Mouse (Mus musculus) liver, embryonic 14.5 days (tissue): Measurements from ENCODE around the gene Fam234b. TPM values are rescaled to one million over a fixed set of nuclear protein-coding genes. Genes with fewer than 3 reads are reported as not detected.

ENCODE experiments used
- ATAC-seq: fragments of 200-750 bp; cut with Nextera tagmentation; 2 replicates; pipeline ENCODE4 v1.8.0; 2017; ENCODE audit warnings: moderate number of reproducible peaks, mild to moderate bottlenecking, moderate library complexity; ENCODE audit not compliant: insufficient read depth
- DNase-seq, 3 experiments: peaks; one replicate each; pipeline ENCODE4 v3.0.0-alpha.2; 2012 to 2013; ENCODE audit warnings: low read depth in 3 of 3, low spot score in 3 of 3
- H3K27ac ChIP-seq: fragments of 300-500 bp; sonication (generic); 2 replicates; pipeline ENCODE4 v1.5.1; 2014; ENCODE audit warnings: moderate library complexity, mild to moderate bottlenecking, control low read depth, inconsistent platforms
- H3K27me3 ChIP-seq: fragments of 300-500 bp; sonication (generic); 2 replicates; pipeline ENCODE4 v1.6.1; 2014; ENCODE audit warnings: mild to moderate bottlenecking, low read length, moderate library complexity; ENCODE audit not compliant: control insufficient read depth, insufficient read depth
- H3K36me3 ChIP-seq: fragments of 300-500 bp; sonication (generic); replicated peaks from 2 replicates; pipeline ENCODE4 v1.6.1; 2014; ENCODE audit warnings: low read depth; ENCODE audit not compliant: control insufficient read depth, insufficient read depth
- H3K4me1 ChIP-seq, 2 experiments: fragments of 200-500 bp in 1 of 2; fragments of 300-500 bp in 1 of 2; sonication (generic) in 1 of 2; replicated peaks; 2 replicates each; pipeline ENCODE4 v1.6.1; 2012 to 2014; ENCODE audit warnings: antibody characterized with exemption in 1 of 2, inconsistent platforms in 1 of 2, low read length in 1 of 2; ENCODE audit not compliant: control insufficient read depth in 2 of 2, insufficient read depth in 2 of 2
- H3K4me2 ChIP-seq: fragments of 300-500 bp; sonication (generic); 2 replicates; pipeline ENCODE4 v1.6.1; 2014; ENCODE audit warnings: low read depth, mild to moderate bottlenecking, control low read depth, moderate library complexity
- H3K4me3 ChIP-seq, 2 experiments: fragments of 200-500 bp in 1 of 2; fragments of 300-500 bp in 1 of 2; sonication (generic) in 1 of 2; 2 replicates each; pipeline ENCODE4 v1.5.1; 2012 to 2014; ENCODE audit warnings: low read depth in 2 of 2, low read length in 2 of 2, mild to moderate bottlenecking in 2 of 2, control low read depth in 1 of 2, inconsistent platforms in 1 of 2, moderate library complexity in 1 of 2; ENCODE audit not compliant: insufficient read depth in 1 of 2
- H3K9ac ChIP-seq: fragments of 300-500 bp; sonication (generic); replicated peaks from 2 replicates; pipeline ENCODE4 v1.6.1; 2014; ENCODE audit warnings: mild to moderate bottlenecking, control low read depth, moderate library complexity
- H3K9me3 ChIP-seq: fragments of 300-500 bp; sonication (generic); 2 replicates; pipeline ENCODE4 v1.6.1; 2016; ENCODE audit warnings: low read length, mixed read lengths; ENCODE audit not compliant: control insufficient read depth
- CTCF ChIP-seq: IDR thresholded peaks from 2 replicates; pipeline ENCODE4 v1.5.1; 2016; ENCODE audit warnings: antibody characterized with exemption, low read depth, control low read depth
- EP300 ChIP-seq: IDR thresholded peaks from 2 replicates; pipeline ENCODE4 v1.6.1; 2016; ENCODE audit warnings: antibody characterized with exemption, low read depth
- WGBS: fragments of 180-500 bp; shearing (Covaris S2); extraction: QIAGEN DNeasy Blood & Tissue Kit; methylation state at CpG from one replicate; pipeline ENCODE4 v1.1.7; 2014; ENCODE audit not compliant: insufficient replicate concordance; 5-methylcytosine and 5-hydroxymethylcytosine counted together
- polyA plus RNA-seq, 2 experiments: library from polyadenylated mRNA; depleted of rRNA in 1 of 2; stranded (reverse) in 1 of 2; unstranded in 1 of 2; fragments of >200 nt; fragmentation: Nextera tagmentation in 1 of 2; extraction: Ambion mirVana in 1 of 2; gene quantifications; 2 replicates each; pipeline versions ENCODE4 v1.2.1 to v1.2.3; 2012 to 2014

Gene Fam234b
- polyA plus RNA-seq, 2 experiments = 18.7 to 27.8 TPM

- no peak for TF ChIP-seq EP300
- TF ChIP-seq CTCF = no peak
Measured at GRCm38 (mm10) chr6:135252728-135253077, 54.9 kb downstream of the Fam234b start.

GRCm38 (mm10) chr6:135254153-135254552, 56.4 kb downstream of the Fam234b start, which contains the start of gene Gsg1:
Gsg1 (minus strand) TSS chr6:135254351.
- no peak within 1 kb of the TSS for H3K27ac ChIP-seq
- no peak within 1 kb of the TSS for H3K9ac ChIP-seq
- no peaks in the 10 kb centered on the region for H3K9me3 ChIP-seq
- ATAC-seq (no peak), DNase-seq (no peak)
- H3K27me3 ChIP-seq = peaks cover 15% of the 10 kb centered on the region; the same call in 1 of the 2 replicates
- WGBS = 61% methylated on average over 7 of the region's 7 CpGs
- H3K36me3 ChIP-seq = no peaks in the 10 kb centered on the region
- peaks cover 0 to 6% of the 10 kb centered on the region in 2 experiments; a peak in 2 of 4 replicates for H3K4me1 ChIP-seq
- H3K4me2 ChIP-seq = no peak within 1 kb of the TSS
- no peak within 1 kb of the TSS for H3K4me3 ChIP-seq
- TF ChIP-seq EP300 (no peak), CTCF (no peak)

More at GRCm38 (mm10) chr6:135252728-135253077, 54.9 kb downstream of the Fam234b start:
- no peaks in the 10 kb centered on the region for H3K9me3 ChIP-seq
- H3K4me1 ChIP-seq = peaks cover 0 to 6% of the 10 kb centered on the region in 2 experiments; a peak in 2 of 4 replicates
- H3K36me3 ChIP-seq = no peaks in the 10 kb centered on the region
- H3K27ac ChIP-seq = no peak overlapping the region
- peak; percentile 48; the same call in 1 of the 2 replicates for ATAC-seq
- H3K4me2 ChIP-seq = no peak overlapping the region; the same call in 1 of the 2 replicates
- DNase-seq = peak in 2 of 3 experiments; percentile 17 to 55
- no peak overlapping the region for H3K4me3 ChIP-seq
- 2% methylated on average over 16 of the region's 16 CpGs for WGBS
- peaks cover 15% of the 10 kb centered on the region; the same call in 1 of the 2 replicates for H3K27me3 ChIP-seq
- H3K9ac ChIP-seq = no peak overlapping the region

- Histone ChIP-seq H3K36me3 (no peaks in the 10 kb centered on the region), H3K4me2 (no peak overlapping the region), H3K4me3 (no peak overlapping the region), H3K4me1 (no peaks in the 10 kb centered on the region), H3K27ac (no peak overlapping the region), H3K9me3 (peaks cover 3% of the 10 kb centered on the region; the same call in 1 of the 2 replicates), H3K27me3 (no peaks in the 10 kb centered on the region), H3K9ac (no peak overlapping the region)
- ATAC-seq = no peak
- TF ChIP-seq EP300 (no peak), CTCF (0 out of 2 replicates have a peak, but pooled peaks have one; percentile 42)
- 81% methylated on average over 6 of the region's 6 CpGs for WGBS
- no peak for DNase-seq
Measured at GRCm38 (mm10) chr6:135260435-135260834, 62.7 kb downstream of the Fam234b start.

GRCm38 (mm10) chr6:135261124-135261523, 63.3 kb downstream of the Fam234b start:
- Histone ChIP-seq H3K36me3 (no peaks in the 10 kb centered on the region), H3K4me1 (no peaks in the 10 kb centered on the region), H3K4me2 (no peak overlapping the region), H3K9me3 (peaks cover 3% of the 10 kb centered on the region; the same call in 1 of the 2 replicates), H3K27ac (no peak overlapping the region), H3K9ac (no peak overlapping the region), H3K27me3 (no peaks in the 10 kb centered on the region), H3K4me3 (no peak overlapping the region)
- 62% methylated on average over 9 of the region's 9 CpGs for whole genome bisulfite sequencing
- TF ChIP-seq CTCF (no peak), EP300 (no peak)
- ATAC-seq = no peak
- no peak for DNase-seq

- Histone ChIP-seq H3K9me3 (peaks cover 3% of the 10 kb centered on the region; the same call in 1 of the 2 replicates), H3K4me1 (no peaks in the 10 kb centered on the region), H3K36me3 (no peaks in the 10 kb centered on the region), H3K4me3 (no peak overlapping the region), H3K27me3 (no peaks in the 10 kb centered on the region), H3K4me2 (no peak overlapping the region), H3K9ac (no peak overlapping the region), H3K27ac (no peak overlapping the region)
- WGBS = 45% methylated on average over 2 of the region's 2 CpGs
- TF ChIP-seq EP300 (no peak), CTCF (no peak)
- ATAC-seq (no peak), DNase-seq (no peak)
Measured at GRCm38 (mm10) chr6:135262565-135262964, 64.8 kb downstream of the Fam234b start.
